Mouse (Mus musculus) T-cell, adult 2 months (primary cell): Measurements from ENCODE around the gene Cramp1l.
A peak's percentile ranks its signal among the peaks of the same experiment; 100 is the strongest.

Experiments used
- DNase-seq: peaks from one replicate; pipeline ENCODE4 v3.0.0; 2022; ENCODE audit warnings: low spot score

Gene Cramp1l

GRCm38 (mm10) chr17:25015655-25016291 is at the start of gene Cramp1l, which contains the start of gene Ift140:
Cramp1l (minus strand) TSS chr17:25015788.
Ift140 (plus strand) TSS chr17:25016085.
- peak; percentile 99 for DNase-seq

GRCm38 (mm10) chr17:25065189-25065588 is 49.6 kb upstream of the Cramp1l start:
- no peak for DNase-seq

- no peak for DNase-seq
These were observed 48.8 kb upstream of the Cramp1l start for GRCm38 (mm10) chr17:25064351-25064750.

- DNase-seq, result no peak
These were observed 48.3 kb upstream of the Cramp1l start for GRCm38 (mm10) chr17:25063872-25064271.

- no peak for DNase-seq
These were observed 47.7 kb upstream of the Cramp1l start for GRCm38 (mm10) chr17:25063261-25063660.

GRCm38 (mm10) chr17:25057041-25057440 is 41.5 kb upstream of the Cramp1l start:
- DNase-seq, result no peak

- no peak for DNase-seq
These were observed 37.7 kb upstream of the Cramp1l start for GRCm38 (mm10) chr17:25053274-25053673.

- no peak for DNase-seq
These were observed 31.6 kb upstream of the Cramp1l start for GRCm38 (mm10) chr17:25047143-25047542.

GRCm38 (mm10) chr17:25045281-25045680 is 29.7 kb upstream of the Cramp1l start:
- no peak for DNase-seq

GRCm38 (mm10) chr17:25044879-25045278 is 29.3 kb upstream of the Cramp1l start:
- DNase-seq, result peak; percentile 2

- DNase-seq, result no peak
These were observed 20.6 kb upstream of the Cramp1l start for GRCm38 (mm10) chr17:25036183-25036582.

GRCm38 (mm10) chr17:25016292-25017132 is 924 bp upstream of the Cramp1l start:
- DNase-seq, result peak; percentile 62

GRCm38 (mm10) chr17:25014841-25015570 is 582 bp downstream of the Cramp1l start:
- DNase-seq, result peak; percentile 15

GRCm38 (mm10) chr17:25013606-25014501 is 1.7 kb downstream of the Cramp1l start:
- peak; percentile 38 for DNase-seq

- no peak for DNase-seq
These were observed 8.1 kb downstream of the Cramp1l start for GRCm38 (mm10) chr17:25007480-25007879.

GRCm38 (mm10) chr17:25005102-25005501 is 10.5 kb downstream of the Cramp1l start:
- no peak for DNase-seq

- no peak for DNase-seq
These were observed 20.9 kb downstream of the Cramp1l start for GRCm38 (mm10) chr17:24994721-24995120.

- DNase-seq, result no peak
These were observed 28.4 kb downstream of the Cramp1l start for GRCm38 (mm10) chr17:24987221-24987620.

- DNase-seq, result no peak
These were observed 54.5 kb downstream of the Cramp1l start for GRCm38 (mm10) chr17:24960852-24961715.

GRCm38 (mm10) chr17:24960135-24960851 is 55.3 kb downstream of the Cramp1l start, which contains the start of gene Jpt2:
Jpt2 (minus strand) TSS chr17:24960689.
- peak; percentile 96 for DNase-seq
